Mouse (Mus musculus): Measurements from ENCODE around the gene Nsun3. TPM values are rescaled to one million over a fixed set of nuclear protein-coding genes. Genes with fewer than 3 reads are reported as not detected.
A peak's percentile ranks its signal among the peaks of the same experiment; 100 is the strongest.
"Not testable (repeated sequence)": the region's sequence is repeated elsewhere in the genome, so short reads cannot be mapped to it uniquely, and the experiment has no call there.

The Nsun3 gene
- total and polyA plus RNA-seq, 2 experiments from 2014 or later: 8.6 to 9.9 TPM

DNA sequence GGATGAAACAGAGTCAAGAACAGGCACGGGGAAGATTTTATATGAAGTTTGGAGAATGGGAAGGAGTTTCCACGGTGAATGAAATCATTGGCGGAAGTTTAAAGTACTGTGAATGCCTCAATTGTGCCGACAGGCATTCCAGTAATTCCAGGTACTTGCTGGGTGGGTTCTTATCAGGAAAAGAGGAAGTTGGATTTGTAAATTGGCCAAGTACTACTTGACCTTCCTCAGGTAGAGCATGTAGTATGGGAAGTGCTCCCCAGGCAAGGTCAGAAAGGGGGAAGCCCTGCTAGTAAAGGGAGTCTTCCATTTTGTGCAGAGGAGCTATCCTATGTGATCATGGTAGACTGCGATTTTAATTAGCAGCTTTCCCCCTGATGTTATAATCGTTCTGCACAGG, 31.3 kb downstream of the Nsun3 start:
- H3K36me3 ChIP-seq (ENCODE audit: insufficient read depth, low read length): no peaks in the 10 kb centered on the region
- H3K4me3 ChIP-seq (ENCODE audit: low read length): no peak overlapping the region
- no peaks in the 10 kb centered on the region for H3K27me3 ChIP-seq (ENCODE audit: insufficient read depth, low read length)
- no peak overlapping the region for H3K4me2 ChIP-seq (ENCODE audit: low read depth, low read length)
- ATAC-seq (no peak), DNase-seq (ENCODE audit: low spot score) (no peak)
- no peak for TF ChIP-seq CTCF (IDR thresholded peaks at IDR 0.05; ENCODE audit: low read depth)
- 92% methylated on average over 6 of the region's 6 CpGs for WGBS
- no peak overlapping the region for H3K9ac ChIP-seq (replicated peaks; ENCODE audit: low read length)
- no peaks in the 10 kb centered on the region for H3K9me3 ChIP-seq (ENCODE audit: low read length)
- no peak overlapping the region for H3K27ac ChIP-seq
- no peaks in the 10 kb centered on the region for H3K4me1 ChIP-seq (ENCODE audit: insufficient read depth, low read length)

DNA sequence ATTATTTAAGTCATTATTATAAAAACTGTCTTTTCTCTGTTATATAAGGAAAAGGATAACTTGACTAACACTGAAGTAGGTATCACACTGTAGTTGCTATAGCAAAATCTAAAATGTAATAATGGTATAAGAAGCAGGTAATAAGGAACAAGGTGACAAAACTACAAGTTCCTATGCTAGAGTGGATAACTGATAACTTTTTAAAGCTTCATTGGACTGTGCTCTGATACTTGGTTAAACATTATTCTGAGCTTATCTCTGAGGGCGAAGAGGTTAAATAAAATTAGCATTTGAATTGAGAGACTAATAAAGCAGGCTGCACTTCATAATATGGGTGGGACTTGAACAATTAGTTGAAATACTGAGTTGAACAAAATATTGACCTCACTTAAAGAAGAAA, 33.0 kb downstream of the Nsun3 start:
- Histone ChIP-seq H3K9me3 (ENCODE audit: low read length) (no peaks in the 10 kb centered on the region), H3K4me2 (ENCODE audit: low read depth, low read length) (no peak overlapping the region), H3K9ac (replicated peaks; ENCODE audit: low read length) (no peak overlapping the region), H3K4me1 (ENCODE audit: insufficient read depth, low read length) (no peaks in the 10 kb centered on the region), H3K27ac (no peak overlapping the region), H3K36me3 (ENCODE audit: insufficient read depth, low read length) (no peaks in the 10 kb centered on the region), H3K4me3 (ENCODE audit: low read length) (no peak overlapping the region), H3K27me3 (ENCODE audit: insufficient read depth, low read length) (no peaks in the 10 kb centered on the region)
- no peak for TF ChIP-seq CTCF (IDR thresholded peaks at IDR 0.05; ENCODE audit: low read depth)
- ATAC-seq (no peak), DNase-seq (ENCODE audit: low spot score) (no peak)
- WGBS: 83% methylated on average over 1 of the region's 1 CpGs

DNA sequence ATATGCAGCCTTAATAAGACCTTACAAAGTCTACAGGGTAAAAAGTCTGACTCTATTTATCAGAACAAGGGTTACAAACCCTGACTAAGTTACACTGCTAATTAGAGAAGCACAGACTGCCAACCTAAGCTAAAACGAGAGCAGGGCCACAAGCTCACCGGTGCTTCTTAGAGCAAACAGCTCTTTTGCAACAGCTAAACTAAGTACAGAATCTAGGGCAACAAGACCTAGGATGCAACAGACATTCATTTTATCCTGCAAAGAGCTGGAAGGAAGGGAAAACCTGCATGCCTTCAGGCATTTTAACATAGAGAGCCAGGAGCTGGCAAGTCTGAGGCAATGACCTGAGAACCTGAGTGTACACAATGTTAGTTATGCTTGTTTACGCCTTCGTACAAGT, 33.5 kb downstream of the Nsun3 start:
- Histone ChIP-seq H3K4me2 (ENCODE audit: low read depth, low read length) (no peak overlapping the region), H3K9ac (replicated peaks; ENCODE audit: low read length) (no peak overlapping the region), H3K4me3 (ENCODE audit: low read length) (no peak overlapping the region), H3K36me3 (ENCODE audit: insufficient read depth, low read length) (no peaks in the 10 kb centered on the region), H3K4me1 (ENCODE audit: insufficient read depth, low read length) (no peaks in the 10 kb centered on the region), H3K9me3 (ENCODE audit: low read length) (no peaks in the 10 kb centered on the region), H3K27ac (no peak overlapping the region), H3K27me3 (ENCODE audit: insufficient read depth, low read length) (no peaks in the 10 kb centered on the region)
- DNase-seq (ENCODE audit: low spot score) (no peak), ATAC-seq (no peak)
- 81% methylated on average over 4 of the region's 4 CpGs for WGBS
- TF ChIP-seq CTCF (IDR thresholded peaks at IDR 0.05; ENCODE audit: low read depth): no peak

DNA sequence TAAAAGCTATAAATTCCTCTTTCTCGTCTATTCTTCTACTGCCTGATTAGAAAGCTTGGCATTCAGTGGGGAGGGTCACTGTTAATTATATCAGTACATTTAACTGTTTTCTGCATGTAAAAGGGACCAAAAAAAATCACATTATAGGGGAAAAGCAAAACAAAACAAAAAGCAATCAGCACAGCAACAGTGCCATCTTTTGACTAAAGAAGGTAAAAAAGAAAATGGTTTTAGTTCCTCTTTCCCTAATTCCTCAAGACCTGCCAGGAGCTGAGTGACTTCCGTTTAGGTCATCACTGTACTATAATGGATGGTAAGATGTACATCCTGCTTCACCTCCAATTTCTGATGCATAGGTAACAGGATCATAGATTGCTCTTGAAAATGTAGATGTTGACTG, 40.7 kb downstream of the Nsun3 start:
- peak; percentile 60 for DNase-seq (ENCODE audit: low spot score)
- ATAC-seq: no peak

DNA sequence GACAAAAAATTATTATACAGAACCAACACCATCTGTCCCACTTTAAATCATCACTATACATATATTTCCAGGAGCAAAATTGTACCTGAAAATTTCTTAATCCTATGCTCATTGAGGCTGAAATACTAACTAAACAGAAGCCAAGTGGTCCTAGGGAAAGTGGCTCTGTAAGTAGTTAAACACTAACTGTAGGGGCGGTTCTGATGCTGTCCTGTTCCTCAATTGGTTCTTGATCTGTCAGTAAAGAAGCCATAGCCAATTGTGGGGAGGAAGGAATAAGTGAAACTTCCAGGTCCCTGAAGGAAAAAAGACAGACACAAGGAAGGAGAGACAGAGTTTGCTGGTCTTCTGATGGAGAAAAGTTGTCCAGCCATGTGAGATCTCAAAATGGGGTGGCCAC, 52.3 kb downstream of the Nsun3 start:
- Histone ChIP-seq H3K27ac (no peak overlapping the region), H3K4me3 (ENCODE audit: low read length) (no peak overlapping the region), H3K4me1 (ENCODE audit: insufficient read depth, low read length) (no peaks in the 10 kb centered on the region), H3K27me3 (ENCODE audit: insufficient read depth, low read length) (no peaks in the 10 kb centered on the region), H3K4me2 (ENCODE audit: low read depth, low read length) (no peak overlapping the region), H3K9ac (replicated peaks; ENCODE audit: low read length) (no peak overlapping the region), H3K36me3 (ENCODE audit: insufficient read depth, low read length) (no peaks in the 10 kb centered on the region), H3K9me3 (ENCODE audit: low read length) (no peaks in the 10 kb centered on the region)
- TF ChIP-seq CTCF (IDR thresholded peaks at IDR 0.05; ENCODE audit: low read depth): no peak
- 92% methylated on average over 1 of the region's 1 CpGs for WGBS
- no peak for DNase-seq (ENCODE audit: low spot score)
- ATAC-seq: no peak

More for the DNA sequence above, 40.7 kb downstream of the Nsun3 start:
- H3K9ac ChIP-seq (replicated peaks; ENCODE audit: low read length): no peak overlapping the region
- TF ChIP-seq CTCF (IDR thresholded peaks at IDR 0.05; ENCODE audit: low read depth): peak; percentile 59
- no peaks in the 10 kb centered on the region for H3K36me3 ChIP-seq (ENCODE audit: insufficient read depth, low read length)
- H3K27me3 ChIP-seq (ENCODE audit: insufficient read depth, low read length): no peaks in the 10 kb centered on the region
- H3K4me1 ChIP-seq (ENCODE audit: insufficient read depth, low read length): no peaks in the 10 kb centered on the region
- no peaks in the 10 kb centered on the region for H3K9me3 ChIP-seq (ENCODE audit: low read length)
- 52% methylated on average over 2 of the region's 2 CpGs for WGBS
- no peak overlapping the region for H3K4me2 ChIP-seq (ENCODE audit: low read depth, low read length)
- H3K4me3 ChIP-seq (ENCODE audit: low read length): no peak overlapping the region
- H3K27ac ChIP-seq: no peak overlapping the region

DNA sequence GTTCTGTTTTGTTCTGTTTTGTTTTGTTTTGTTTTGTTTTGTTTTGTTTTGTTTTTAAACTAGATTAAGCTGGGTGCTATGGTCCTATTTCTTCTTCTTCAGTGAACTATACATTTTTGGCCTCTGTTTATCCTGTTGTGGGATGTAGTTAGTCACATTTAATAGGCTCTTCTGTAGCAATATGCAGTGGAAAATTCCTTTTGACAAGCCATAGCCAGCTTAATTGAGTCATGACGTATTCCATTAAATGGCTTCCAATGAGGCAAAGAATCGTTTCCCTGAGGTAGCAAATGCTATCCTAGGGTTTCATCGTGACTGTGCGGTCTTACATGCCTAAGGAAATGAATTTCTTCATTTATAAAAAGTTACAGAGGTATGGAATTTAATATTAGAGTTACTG, 56.3 kb downstream of the Nsun3 start:
- no peak overlapping the region for H3K27ac ChIP-seq
- no peaks in the 10 kb centered on the region for H3K27me3 ChIP-seq (ENCODE audit: insufficient read depth, low read length)
- no peak overlapping the region for H3K9ac ChIP-seq (replicated peaks; ENCODE audit: low read length)
- no peak for TF ChIP-seq CTCF (IDR thresholded peaks at IDR 0.05; ENCODE audit: low read depth)
- no peak overlapping the region for H3K4me2 ChIP-seq (ENCODE audit: low read depth, low read length)
- no peaks in the 10 kb centered on the region for H3K36me3 ChIP-seq (ENCODE audit: insufficient read depth, low read length)
- ATAC-seq: no peak
- no peak overlapping the region for H3K4me3 ChIP-seq (ENCODE audit: low read length)
- no peaks in the 10 kb centered on the region for H3K4me1 ChIP-seq (ENCODE audit: insufficient read depth, low read length)
- no peaks in the 10 kb centered on the region for H3K9me3 ChIP-seq (ENCODE audit: low read length)
- WGBS: 60% methylated on average over 4 of the region's 4 CpGs
- DNase-seq (ENCODE audit: low spot score): no peak

DNA sequence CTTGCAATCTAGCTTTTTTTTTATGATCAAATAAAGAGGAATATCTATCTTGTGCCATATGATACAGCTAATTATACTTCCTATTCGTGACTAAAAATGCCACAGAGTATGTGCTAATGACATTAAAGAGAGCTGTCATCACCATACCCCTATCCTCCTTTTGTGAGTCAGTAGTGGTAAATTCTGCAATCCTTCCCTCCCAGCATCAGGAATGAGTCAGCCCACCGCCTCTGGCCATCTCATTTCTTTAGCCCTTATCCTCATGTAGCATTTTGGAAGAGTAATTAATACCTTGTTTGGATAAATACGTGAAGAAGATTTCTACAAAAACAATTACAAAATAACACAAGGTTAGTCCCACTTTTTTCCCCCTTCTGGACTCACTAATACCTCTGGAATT, 56.8 kb downstream of the Nsun3 start:
- TF ChIP-seq CTCF (IDR thresholded peaks at IDR 0.05; ENCODE audit: low read depth): no peak
- Histone ChIP-seq H3K27me3 (ENCODE audit: insufficient read depth, low read length) (no peaks in the 10 kb centered on the region), H3K4me3 (ENCODE audit: low read length) (no peak overlapping the region), H3K36me3 (ENCODE audit: insufficient read depth, low read length) (no peaks in the 10 kb centered on the region), H3K4me2 (ENCODE audit: low read depth, low read length) (no peak overlapping the region), H3K27ac (no peak overlapping the region), H3K9ac (replicated peaks; ENCODE audit: low read length) (no peak overlapping the region), H3K4me1 (ENCODE audit: insufficient read depth, low read length) (no peaks in the 10 kb centered on the region), H3K9me3 (ENCODE audit: low read length) (no peaks in the 10 kb centered on the region)
- DNase-seq (ENCODE audit: low spot score) (no peak), ATAC-seq (no peak)
- WGBS: 84% methylated on average over 3 of the region's 3 CpGs

DNA sequence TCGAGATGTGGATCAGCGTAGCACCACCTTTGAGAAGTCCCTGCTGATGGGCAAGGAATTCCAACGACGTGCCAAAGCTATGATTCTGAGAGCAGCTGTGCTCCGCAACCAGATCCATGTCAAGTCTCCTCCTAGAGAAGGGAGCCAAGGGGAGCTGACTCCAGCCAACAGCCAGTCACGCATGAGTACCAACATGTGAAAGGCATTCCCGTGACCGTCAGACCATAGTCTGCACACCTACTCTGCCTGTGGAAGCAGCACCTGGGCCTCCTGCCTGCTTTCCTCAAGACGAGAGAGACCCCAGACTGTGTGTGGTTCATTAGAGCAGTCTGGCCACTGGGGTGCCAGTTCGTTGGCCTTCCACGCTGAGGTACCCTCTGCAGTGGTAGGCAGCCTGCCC, 68.4 kb downstream of the Nsun3 start:
- not testable (repeated sequence) for H3K4me1 ChIP-seq (ENCODE audit: insufficient read depth, low read length); H3K36me3 ChIP-seq (ENCODE audit: insufficient read depth, low read length); H3K9ac ChIP-seq (replicated peaks; ENCODE audit: low read length); H3K9me3 ChIP-seq (ENCODE audit: low read length); DNase-seq (ENCODE audit: low spot score); H3K4me2 ChIP-seq (ENCODE audit: low read depth, low read length); H3K4me3 ChIP-seq (ENCODE audit: low read length); H3K27me3 ChIP-seq (ENCODE audit: insufficient read depth, low read length); H3K27ac ChIP-seq
- ATAC-seq: 0 out of 2 replicates have a peak, but pooled peaks have one; percentile 45
- 68% methylated on average over 8 of the region's 11 CpGs for WGBS

Measured in hindbrain, postnatal 0 days (tissue).